Mouse (Mus musculus) cerebellum, postnatal 36 days (tissue): ENCODE measurements around the gene Cx3cr1.

ENCODE experiments used
- DNase-seq, 2 experiments: peaks; one replicate each; pipeline ENCODE4 v3.0.0; 2021 to 2022; ENCODE audit warnings: mixed read lengths in 2 of 2

Gene Cx3cr1

GRCm38 (mm10) chr9:119933675-119934074, 136.0 kb downstream of the Cx3cr1 start:
- no peak for DNase-seq

GRCm38 (mm10) chr9:119932358-119932757, 137.3 kb downstream of the Cx3cr1 start:
- no peak for DNase-seq

GRCm38 (mm10) chr9:119926497-119926896, 143.2 kb downstream of the Cx3cr1 start:
- DNase-seq: no peak

DNA sequence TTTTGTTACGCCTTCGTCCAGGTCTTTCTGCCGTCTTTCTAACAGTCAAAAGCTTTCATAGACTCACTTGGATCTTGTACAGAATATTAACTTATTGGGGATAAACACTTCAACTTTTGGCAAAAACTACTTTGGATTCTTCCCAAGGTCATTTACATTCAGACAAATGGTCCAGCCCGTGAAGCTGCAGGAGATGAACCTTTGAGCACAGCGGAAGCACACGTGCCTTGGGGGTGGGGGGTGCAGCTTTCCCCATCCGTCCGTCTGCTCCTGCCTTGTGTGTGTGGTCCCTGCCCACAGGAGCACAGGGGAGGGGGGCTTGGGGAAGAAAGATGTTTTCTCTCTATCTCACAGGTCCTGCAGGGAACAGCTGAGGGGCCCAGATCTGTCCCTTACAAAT, 143.9 kb downstream of the Cx3cr1 start:
- DNase-seq: no peak

DNA sequence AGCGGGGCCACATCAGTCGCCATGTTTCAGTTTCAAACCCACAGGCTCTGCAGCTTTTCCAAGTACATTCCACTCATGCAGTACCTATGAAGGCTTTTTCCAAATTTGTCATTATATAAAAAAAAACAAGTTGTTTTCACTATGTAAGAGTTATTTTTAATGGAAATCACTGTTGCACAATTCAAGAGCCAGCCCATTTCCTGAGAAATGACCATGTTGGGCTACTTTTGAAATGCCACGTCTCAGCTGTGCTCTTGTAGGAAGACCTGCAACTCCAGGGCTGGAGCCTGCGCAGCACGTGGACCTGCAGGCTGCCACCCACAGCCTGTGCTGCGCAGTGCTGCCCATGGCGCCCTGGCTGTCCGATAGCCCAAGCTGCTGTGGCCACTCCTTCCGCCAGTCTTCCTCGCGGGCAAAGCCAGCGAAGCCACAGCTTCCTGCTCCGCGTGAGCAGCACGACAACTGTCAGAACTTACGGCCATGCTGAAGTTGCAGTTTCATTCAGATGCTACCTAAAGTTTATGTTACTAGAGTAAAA, 144.5 kb downstream of the Cx3cr1 start:
- no peak for DNase-seq

DNA sequence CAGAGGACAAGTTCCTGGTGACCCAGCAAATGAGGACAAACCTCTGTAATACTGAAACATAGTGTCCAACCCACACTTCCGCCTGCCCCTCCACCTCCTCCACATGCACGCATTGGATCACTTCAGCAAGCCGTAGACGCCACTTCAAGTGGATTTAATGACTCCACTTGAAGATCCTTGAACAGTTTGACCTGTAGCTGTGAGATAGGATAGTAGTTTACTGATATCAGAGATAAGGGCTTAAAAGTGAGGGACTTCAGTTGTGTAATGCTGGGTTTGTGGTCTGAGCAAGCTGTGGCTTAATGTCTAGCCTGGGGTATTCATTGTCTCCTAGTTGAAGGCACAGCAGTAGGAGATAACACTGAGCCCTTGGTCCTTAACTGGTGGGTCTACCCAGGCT, 146.2 kb downstream of the Cx3cr1 start:
- DNase-seq: no peak

DNA sequence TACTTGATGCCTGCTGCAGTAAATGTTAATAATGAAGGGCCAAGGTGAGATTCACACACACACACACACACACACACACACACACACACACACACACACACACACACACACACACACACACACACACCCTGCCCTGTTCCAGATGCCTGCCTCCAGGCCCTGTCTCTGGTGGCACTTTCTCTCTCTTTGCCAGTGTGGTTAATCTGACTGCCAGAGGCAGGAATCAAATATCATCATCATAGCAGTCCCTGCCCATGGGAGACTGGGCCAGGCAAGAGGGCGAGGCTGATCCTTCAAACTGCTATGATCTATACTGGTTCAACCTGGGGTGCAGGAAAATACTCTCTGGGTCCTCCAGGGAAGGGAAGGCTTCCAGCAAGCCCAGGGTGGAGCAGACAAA, 149.8 kb downstream of the Cx3cr1 start:
- DNase-seq: no peak

- no peak for DNase-seq
Measured at GRCm38 (mm10) chr9:119913087-119913838, 156.4 kb downstream of the Cx3cr1 start.

DNA sequence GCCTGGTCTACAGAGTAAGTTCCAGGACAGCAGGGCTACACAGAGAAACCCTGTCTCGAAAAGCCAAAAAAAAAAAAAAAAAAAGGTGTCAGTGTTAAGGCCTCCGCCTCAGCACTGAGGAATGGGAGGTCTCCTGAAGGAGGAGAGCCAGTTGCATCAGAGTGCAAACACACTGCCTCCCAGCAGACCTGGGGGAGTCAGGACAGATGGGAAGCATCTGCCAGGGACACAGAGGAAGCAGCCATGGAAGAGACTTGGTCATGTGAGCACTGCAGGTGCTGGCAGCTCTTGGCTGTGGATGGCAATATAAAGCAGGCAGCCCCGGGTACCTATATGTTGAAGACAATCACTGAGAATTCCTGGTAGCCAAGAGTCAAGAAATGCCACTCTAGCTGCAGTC, 159.7 kb downstream of the Cx3cr1 start:
- no peak for DNase-seq

- DNase-seq: no peak
Measured at GRCm38 (mm10) chr9:119908708-119909107, 161.0 kb downstream of the Cx3cr1 start.

DNA sequence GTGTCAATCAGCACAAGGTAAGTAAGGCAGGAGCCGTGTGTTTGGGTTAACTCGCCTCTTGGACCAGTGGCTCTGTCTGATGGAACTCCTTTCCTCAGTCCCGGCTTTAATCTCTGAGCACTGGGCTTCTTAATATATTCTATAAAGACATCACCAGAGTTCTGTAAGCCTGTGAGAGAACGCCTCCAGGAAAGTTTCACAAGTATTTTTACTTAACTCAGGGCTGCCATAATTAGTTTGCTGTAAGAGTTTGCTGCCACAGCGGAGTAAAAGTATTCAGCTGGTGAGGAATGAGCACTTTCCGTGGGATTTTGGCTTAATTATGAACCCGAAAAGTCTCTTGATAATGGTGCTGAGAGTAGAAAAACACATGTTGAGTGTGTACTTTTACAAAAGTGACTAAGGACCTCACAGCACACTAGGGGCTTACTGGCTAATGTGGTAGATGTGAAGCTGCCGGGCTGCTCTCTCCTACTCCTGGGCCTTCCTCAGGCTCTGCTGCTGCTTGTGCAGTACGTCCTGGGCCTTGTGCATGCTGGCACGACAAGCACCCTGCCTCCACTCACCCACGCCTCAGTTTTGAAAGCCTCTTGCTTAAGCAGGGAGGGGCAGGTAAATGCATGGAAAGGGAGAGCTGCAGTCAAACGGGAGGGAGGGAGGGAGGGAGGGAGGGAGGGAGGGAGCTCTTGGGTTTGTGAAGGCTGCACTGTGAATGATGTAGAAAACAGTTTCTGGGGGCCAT, 167.1 kb downstream of the Cx3cr1 start:
- DNase-seq: no peak

- no peak for DNase-seq
Measured at GRCm38 (mm10) chr9:119899446-119899845, 170.2 kb downstream of the Cx3cr1 start.

DNA sequence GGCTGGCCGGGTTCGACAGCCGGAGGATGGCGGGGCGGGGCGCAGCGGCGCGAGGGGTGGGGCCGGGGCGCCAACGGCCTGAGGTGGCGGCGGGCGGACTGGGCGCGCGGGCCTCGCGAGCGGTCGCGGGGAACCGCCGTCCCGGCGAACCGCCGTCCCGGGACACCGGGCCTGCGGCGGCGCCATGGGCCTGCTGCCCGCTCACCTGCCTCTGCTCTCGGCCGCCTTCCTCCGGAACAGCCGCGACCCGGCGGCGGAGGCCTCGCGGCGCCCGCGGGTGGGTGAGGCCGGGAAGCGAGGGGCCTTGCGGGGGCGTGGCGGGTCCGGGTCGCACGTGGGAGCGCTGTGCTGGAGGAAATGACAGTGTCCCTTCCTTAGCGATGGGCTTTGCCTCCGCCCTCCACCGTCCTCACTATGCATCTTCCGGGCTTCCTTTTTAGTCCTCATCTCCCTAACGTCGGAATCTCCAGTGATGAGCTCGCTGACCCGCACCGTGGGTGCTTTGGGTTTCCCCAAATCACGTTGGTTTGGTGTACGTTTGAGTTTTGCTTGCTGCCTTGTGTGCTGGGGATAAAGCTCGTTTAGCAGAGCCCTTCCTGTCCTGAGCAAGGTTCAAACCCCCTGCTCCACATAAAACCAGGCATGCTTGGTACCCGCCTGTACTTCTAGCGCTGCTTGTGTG, 174.5 kb downstream of the Cx3cr1 start:
- DNase-seq: peak in 1 of 2 experiments; percentile 33

DNA sequence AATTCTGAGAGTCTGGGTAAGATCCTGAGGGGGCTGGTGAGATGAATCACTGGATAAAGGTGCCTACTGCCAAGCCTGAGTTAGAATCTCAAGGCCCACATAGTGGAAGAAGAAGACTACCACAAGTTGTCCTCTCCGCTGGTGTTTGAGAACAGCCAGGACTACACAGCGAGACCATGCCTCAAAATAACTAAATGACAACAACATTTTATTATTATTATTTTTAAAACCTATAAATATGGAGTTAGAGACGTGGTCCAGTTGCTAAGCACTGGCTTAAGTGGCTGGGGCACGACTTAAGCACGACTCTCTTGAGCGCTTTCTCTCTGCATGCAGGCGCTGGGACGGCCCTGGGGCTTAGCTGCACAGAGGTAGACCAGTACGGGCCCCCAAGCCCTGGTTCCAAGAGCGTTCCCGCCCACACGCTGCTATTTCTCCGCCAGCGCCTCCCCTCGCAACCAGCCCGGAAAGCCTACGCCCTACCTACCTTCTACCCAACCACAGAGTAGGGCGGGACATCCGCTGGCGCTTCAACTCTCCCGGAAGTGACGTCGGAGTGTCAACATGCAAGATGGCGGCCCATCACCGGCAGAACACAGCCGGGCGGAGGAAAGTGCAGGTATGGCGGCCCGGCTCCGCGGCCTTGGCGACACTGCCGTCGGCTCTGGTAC, 175.2 kb downstream of the Cx3cr1 start, which contains the start of gene Wdr48:
TSS of gene Wdr48 (plus strand) at position 540 of the 671 bp plus-strand sequence.
- DNase-seq: peak; percentile 95 to 97

DNA sequence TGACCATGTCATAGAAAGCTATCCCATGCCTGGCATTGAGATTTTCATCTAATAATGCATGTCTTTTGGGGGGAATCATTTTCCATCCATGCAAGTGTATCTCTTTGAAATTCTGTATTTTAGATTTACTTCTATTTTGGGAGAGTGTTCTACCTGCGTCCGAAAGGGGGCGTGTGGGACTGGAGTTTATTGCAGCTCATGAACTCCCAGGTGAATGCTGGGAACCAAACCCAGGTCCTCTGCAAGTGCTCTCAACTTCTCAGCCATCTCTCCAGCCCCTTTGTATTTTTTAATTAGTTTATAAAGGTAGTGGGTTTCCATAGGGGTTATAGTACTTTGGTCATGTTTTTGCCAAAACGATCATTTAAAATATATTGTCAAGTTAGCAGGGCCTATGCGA, 175.8 kb downstream of the Cx3cr1 start:
- no peak for DNase-seq

DNA sequence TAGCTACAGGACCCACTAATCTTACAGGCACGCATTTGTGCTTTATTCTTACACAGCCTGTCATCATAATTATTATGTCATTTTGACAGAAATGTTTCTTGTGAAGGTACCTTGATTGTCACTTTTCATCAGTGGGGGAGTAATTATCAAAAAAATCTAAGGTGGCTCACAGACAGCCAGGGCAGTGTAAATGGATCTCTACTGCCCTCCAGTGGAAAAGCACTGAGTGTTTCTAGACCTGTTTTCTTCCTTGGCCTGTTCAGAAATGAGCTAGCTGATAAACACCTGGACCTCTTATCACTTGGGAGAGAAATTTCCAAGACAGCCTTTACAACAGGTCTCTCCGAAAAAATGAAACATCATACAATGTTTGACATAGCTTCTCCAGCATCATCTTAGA, 179.0 kb downstream of the Cx3cr1 start:
- peak in 1 of 2 experiments; percentile 24 for DNase-seq

GRCm38 (mm10) chr9:119889446-119889845, 180.2 kb downstream of the Cx3cr1 start:
- no peak for DNase-seq

- DNase-seq: no peak
Measured at GRCm38 (mm10) chr9:119888843-119889246, 180.8 kb downstream of the Cx3cr1 start.

DNA sequence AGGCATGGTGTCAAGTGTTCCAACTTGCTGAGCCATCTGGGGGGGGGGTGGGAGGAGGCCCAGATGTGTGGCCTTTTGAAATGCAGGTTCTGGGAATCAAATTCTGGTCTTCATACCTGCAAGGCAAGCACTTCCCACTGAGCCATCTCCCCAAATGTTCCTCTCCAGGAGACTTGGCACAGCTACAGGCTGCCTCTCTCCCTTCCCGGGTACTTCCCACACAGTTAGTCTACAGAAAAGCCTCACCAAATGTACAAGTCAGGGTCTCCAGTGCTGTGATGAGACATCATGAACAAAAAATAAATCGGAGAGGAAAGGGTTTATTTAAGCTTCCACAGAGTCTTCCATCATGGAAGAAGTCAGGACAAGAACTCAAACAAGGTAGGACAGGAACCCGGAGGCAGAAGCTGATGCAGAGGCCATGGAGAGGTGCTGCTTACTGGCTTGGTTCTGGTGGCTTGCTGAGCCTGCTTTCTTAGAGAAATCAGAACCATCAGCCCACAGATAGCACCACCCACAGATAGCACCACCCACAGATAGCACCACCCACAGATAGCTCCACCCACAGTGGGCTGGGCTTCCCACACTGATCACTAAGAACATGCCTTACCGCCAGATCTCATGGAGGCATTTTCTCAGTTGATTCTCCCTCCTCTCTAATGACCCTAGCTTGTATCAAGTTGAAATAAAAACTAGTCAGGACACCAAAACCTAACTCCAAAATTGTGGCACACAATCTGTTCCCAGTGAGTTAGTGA, 182.4 kb downstream of the Cx3cr1 start:
- no peak for DNase-seq

GRCm38 (mm10) chr9:119854170-119854569, 215.5 kb downstream of the Cx3cr1 start:
- no peak for DNase-seq

- DNase-seq: no peak
Measured at GRCm38 (mm10) chr9:119853071-119853846, 216.4 kb downstream of the Cx3cr1 start.
